Mouse (Mus musculus) CH12.LX (cell line): ENCODE measurements around the gene Psmg4. TPM values are rescaled to one million over a fixed set of nuclear protein-coding genes. Genes with fewer than 3 reads are reported as not detected.

ENCODE experiments used
- DNase-seq: peaks from one replicate; pipeline ENCODE4 v3.0.0-alpha.2; 2013; ENCODE audit errors: extremely low read depth
- H3K27ac ChIP-seq: 2 replicates; pipeline ENCODE4 v1.5.1; 2012; ENCODE audit warnings: low read depth, mild to moderate bottlenecking, control low read depth, moderate library complexity; ENCODE audit not compliant: insufficient read depth
- H3K27me3 ChIP-seq: replicated peaks from 2 replicates; pipeline ENCODE3; 2012; ENCODE audit warnings: inconsistent platforms
- H3K36me3 ChIP-seq, 2 experiments: replicated peaks in 1 of 2; 2 replicates each; pipeline versions ENCODE3 to v1.6.1; 2012; ENCODE audit warnings: inconsistent platforms in 1 of 2, low read length in 1 of 2, mild to moderate bottlenecking in 1 of 2, mixed read lengths in 1 of 2, moderate library complexity in 1 of 2; ENCODE audit not compliant: control insufficient read depth in 1 of 2, insufficient read depth in 1 of 2
- H3K4me1 ChIP-seq, 2 experiments: 2 replicates each; pipeline ENCODE4 v1.6.1; 2012; ENCODE audit warnings: inconsistent platforms in 1 of 2, moderate library complexity in 1 of 2; ENCODE audit not compliant: insufficient read depth in 2 of 2, control insufficient read depth in 1 of 2
- H3K4me2 ChIP-seq: 2 replicates; pipeline ENCODE4 v1.6.1; 2012; ENCODE audit warnings: low read depth, mild to moderate bottlenecking, control low read depth; ENCODE audit not compliant: poor library complexity, insufficient read depth, severe bottlenecking
- H3K4me3 ChIP-seq, 3 experiments: fragments of 150-350 bp in 1 of 3; sonication (generic) in 1 of 3; replicated peaks in 1 of 3; 2 replicates each; pipeline versions ENCODE3 to v1.5.1; 2011 to 2012; ENCODE audit warnings: low read depth in 2 of 3, low read length in 2 of 3, mild to moderate bottlenecking in 2 of 3, moderate library complexity in 2 of 3, control low read depth in 1 of 3, improper control_type of control experiment in 1 of 3, inconsistent platforms in 1 of 3, mixed read lengths in 1 of 3; ENCODE audit not compliant: poor library complexity in 1 of 3
- H3K79me2 ChIP-seq: replicated peaks from 2 replicates; pipeline ENCODE4 v1.6.1; 2012; ENCODE audit warnings: mild to moderate bottlenecking, moderate library complexity; ENCODE audit not compliant: control insufficient read depth, poor library complexity, insufficient read depth, severe bottlenecking; ENCODE audit errors: extremely low read depth
- H3K9ac ChIP-seq: 2 replicates; pipeline ENCODE4 v1.6.1; 2012; ENCODE audit warnings: low read depth, mild to moderate bottlenecking, control low read depth, moderate library complexity; ENCODE audit not compliant: insufficient read depth
- H3K9me3 ChIP-seq: replicated peaks from 2 replicates; pipeline ENCODE3; 2012; ENCODE audit warnings: low read length, inconsistent platforms, mixed read lengths
- BHLHE40 ChIP-seq: IDR thresholded peaks from 2 replicates; pipeline ENCODE4 v1.6.1; 2011; ENCODE audit warnings: mild to moderate bottlenecking, low read depth, low read length, improper control_type of control experiment
- CHD1 ChIP-seq: IDR thresholded peaks from 2 replicates; pipeline ENCODE4 v1.6.1; 2012; ENCODE audit warnings: low read depth, low read length, improper control_type of control experiment, inconsistent platforms
- CHD2 ChIP-seq: IDR thresholded peaks from 2 replicates; pipeline ENCODE4 v1.6.1; 2011; ENCODE audit warnings: low read length, improper control_type of control experiment
- CTCF ChIP-seq, 2 experiments: IDR thresholded peaks in 1 of 2; conservative IDR thresholded peaks in 1 of 2; 2 replicates each; pipeline ENCODE4 v1.5.1; 2011 to 2012; ENCODE audit warnings: low read depth in 2 of 2, low read length in 2 of 2, improper control_type of control experiment in 1 of 2, inconsistent platforms in 1 of 2, mild to moderate bottlenecking in 1 of 2, moderate library complexity in 1 of 2
- E2F4 ChIP-seq: IDR thresholded peaks from 2 replicates; pipeline ENCODE4 v1.6.1; 2011; ENCODE audit warnings: low read depth, low read length, improper control_type of control experiment; ENCODE audit not compliant: insufficient replicate concordance
- EP300 ChIP-seq: IDR thresholded peaks from 2 replicates; pipeline ENCODE4 v1.6.1; 2011; ENCODE audit warnings: low read length, improper control_type of control experiment
- HCFC1 ChIP-seq: IDR thresholded peaks from 2 replicates; pipeline ENCODE4 v1.6.1; 2012; ENCODE audit warnings: low read depth, mild to moderate bottlenecking, inconsistent platforms, low read length, improper control_type of control experiment
- JUN ChIP-seq: IDR thresholded peaks from 2 replicates; pipeline ENCODE4 v1.6.1; 2011; ENCODE audit warnings: low read depth, mild to moderate bottlenecking, low read length, improper control_type of control experiment, moderate library complexity; ENCODE audit not compliant: insufficient read depth
- JUND ChIP-seq: conservative IDR thresholded peaks from 2 replicates; pipeline ENCODE4 v1.6.1; 2011; ENCODE audit warnings: low read depth, low read length, improper control_type of control experiment
- MAFK ChIP-seq: IDR thresholded peaks from 2 replicates; pipeline ENCODE4 v1.6.1; 2011; ENCODE audit warnings: low read length, improper control_type of control experiment; ENCODE audit not compliant: insufficient replicate concordance
- MAZ ChIP-seq: IDR thresholded peaks from 2 replicates; pipeline ENCODE4 v1.6.1; 2012; ENCODE audit warnings: low read depth, mild to moderate bottlenecking, inconsistent platforms, low read length, improper control_type of control experiment, moderate library complexity
- POLR2A ChIP-seq: IDR thresholded peaks from 2 replicates; pipeline ENCODE4 v1.6.1; 2011; ENCODE audit warnings: low read depth, mild to moderate bottlenecking, improper control_type of control experiment, low read length
- POLR2AphosphoS2 ChIP-seq: IDR thresholded peaks from 2 replicates; pipeline ENCODE4 v1.6.1; 2011; ENCODE audit warnings: low read depth, low read length, improper control_type of control experiment
- RAD21 ChIP-seq: IDR thresholded peaks from 2 replicates; pipeline ENCODE4 v1.6.1; 2011; ENCODE audit warnings: low read depth, mild to moderate bottlenecking, low read length, improper control_type of control experiment, moderate library complexity
- RCOR1 ChIP-seq: conservative IDR thresholded peaks from 2 replicates; pipeline ENCODE4 v1.6.1; 2012; ENCODE audit warnings: low read depth, mild to moderate bottlenecking, inconsistent platforms, low read length, improper control_type of control experiment
- TCF12 ChIP-seq: IDR thresholded peaks from 2 replicates; pipeline ENCODE4 v1.6.1; 2014; ENCODE audit warnings: low read depth, mild to moderate bottlenecking, inconsistent platforms, low read length, improper control_type of control experiment
- USF1 ChIP-seq: IDR thresholded peaks from 2 replicates; pipeline ENCODE4 v1.6.1; 2014; ENCODE audit warnings: low read depth, mild to moderate bottlenecking, inconsistent platforms, low read length, improper control_type of control experiment
- USF2 ChIP-seq: conservative IDR thresholded peaks from 2 replicates; pipeline ENCODE4 v1.6.1; 2011; ENCODE audit warnings: low read depth, low read length, improper control_type of control experiment
- ZKSCAN1 ChIP-seq: IDR thresholded peaks from 2 replicates; pipeline ENCODE4 v1.6.1; 2012; ENCODE audit warnings: low read depth, inconsistent platforms, low read length, improper control_type of control experiment, borderline replicate concordance
- ZMIZ1 ChIP-seq: IDR thresholded peaks from 2 replicates; pipeline ENCODE4 v1.6.1; 2012; ENCODE audit warnings: low read depth, mild to moderate bottlenecking, inconsistent platforms, low read length, improper control_type of control experiment
- dilution Hi-C: fragments of 300-500 bp; cut with MboI; formaldehyde crosslinking; loops from 2 replicates; pipeline ENCODE4 v1.14.3; 2020; ENCODE audit warnings: low sequenced_read_pairs; ENCODE audit not compliant: extremely low pct_unique_long_range_greater_than_20kb, extremely low pct_ligation_motif_present
- in situ Hi-C: fragments of 300-500 bp; cut with MboI; formaldehyde crosslinking; loops from 3 replicates; pipeline ENCODE4 v1.14.3; 2019; ENCODE audit warnings: low sequenced_read_pairs, low pct_ligation_motif_present, low pct_unique_long_range_greater_than_20kb, mixed read lengths
- polyA plus RNA-seq: library from polyadenylated mRNA; unstranded; fragments of >175 nt; gene quantifications from 2 replicates; pipeline ENCODE4 v1.2.1, GENCODE M21; 2012; ENCODE audit warnings: low read depth; ENCODE audit not compliant: insufficient read length
- total RNA-seq, 2 experiments: library from RNA; depleted of rRNA; stranded (reverse); fragments of 300-350 nt in 1 of 2; fragments of >200 nt in 1 of 2; gene quantifications; 2 replicates each; pipeline ENCODE4 v1.2.3; 2012 to 2014

Gene Psmg4
- total and polyA plus RNA-seq, 3 experiments = 120 to 234 (median 194) TPM

DNA sequence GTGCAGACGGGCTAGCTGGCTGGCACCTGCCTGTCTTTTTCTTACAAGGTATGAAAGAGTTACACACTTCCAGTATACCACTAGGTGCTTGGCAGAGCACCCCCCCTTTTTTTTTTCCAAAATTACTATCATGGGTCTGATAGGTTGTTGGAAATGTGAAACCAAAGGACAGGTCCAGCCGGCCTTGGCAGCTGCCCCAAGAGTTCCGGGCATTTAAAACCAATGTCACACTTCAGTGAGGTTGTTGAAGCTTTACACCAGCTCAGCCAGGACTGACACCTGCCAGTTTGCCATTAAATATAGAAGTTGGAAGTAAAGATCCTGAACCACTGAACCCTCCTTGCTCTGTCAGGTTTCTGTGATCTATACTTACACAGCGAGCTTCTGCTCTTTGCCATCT, 37.1 kb upstream of the Psmg4 start:
- TF ChIP-seq ZKSCAN1 = no peak
- no peak for TF ChIP-seq USF1
- no peak for TF ChIP-seq RAD21
- TF ChIP-seq USF2 = no peak
- no peak for TF ChIP-seq E2F4
- no peak for TF ChIP-seq POLR2A
- no peak for TF ChIP-seq CTCF (conservative IDR thresholded peaks at IDR 0.05 in 1 of 2, IDR thresholded peaks at IDR 0.05 in 1 of 2; ENCODE audit: low read depth in 2 of 2, low read length in 2 of 2)
- no peak for TF ChIP-seq CHD1
- TF ChIP-seq POLR2AphosphoS2 = no peak
- no peak for TF ChIP-seq BHLHE40
- no peak for TF ChIP-seq RCOR1
- peaks cover 0 to 26% of the 10 kb centered on the region in 2 experiments for H3K36me3 ChIP-seq
- H3K27ac ChIP-seq = no peak overlapping the region
- no peak overlapping the region for H3K4me2 ChIP-seq
- dilution Hi-C loops = no loop called here
- H3K4me1 ChIP-seq = peaks cover 7 to 17% of the 10 kb centered on the region in 2 experiments; a peak in 3 of 4 replicates
- H3K9ac ChIP-seq = no peak overlapping the region
- in situ Hi-C loops = no loop called here
- no peaks in the 10 kb centered on the region for H3K27me3 ChIP-seq
- no peaks in the 10 kb centered on the region for H3K9me3 ChIP-seq
- H3K4me3 ChIP-seq = no peak overlapping the region
- DNase-seq = no peak
- H3K79me2 ChIP-seq = peaks cover 3% of the 10 kb centered on the region; the same call in 1 of the 2 replicates

GRCm38 (mm10) chr13:34128276-34129114, 34.3 kb upstream of the Psmg4 start:
- no peaks in the 10 kb centered on the region for H3K27me3 ChIP-seq
- H3K4me3 ChIP-seq = no peak overlapping the region

More at GRCm38 (mm10) chr13:34128276-34129114, 34.3 kb upstream of the Psmg4 start:
- Histone ChIP-seq H3K36me3 (peaks cover 0 to 26% of the 10 kb centered on the region in 2 experiments), H3K27ac (no peak overlapping the region), H3K79me2 (peaks cover 3% of the 10 kb centered on the region; the same call in 1 of the 2 replicates), H3K4me2 (no peak overlapping the region), H3K9ac (no peak overlapping the region), H3K9me3 (no peaks in the 10 kb centered on the region), H3K4me1 (peaks cover 11 to 28% of the 10 kb centered on the region in 2 experiments)
- in situ Hi-C loops (no loop called here), dilution Hi-C loops (no loop called here)
- DNase-seq = no peak
- TF ChIP-seq EP300 (no peak), JUN (no peak), JUND (no peak), BHLHE40 (no peak), USF2 (no peak), POLR2A (no peak), TCF12 (no peak), CHD2 (no peak), ZMIZ1 (no peak), MAFK (no peak), POLR2AphosphoS2 (no peak), CTCF (conservative IDR thresholded peaks at IDR 0.05 in 1 of 2, IDR thresholded peaks at IDR 0.05 in 1 of 2; ENCODE audit: low read depth in 2 of 2, low read length in 2 of 2) (no peak), MAZ (no peak), RAD21 (no peak), HCFC1 (no peak)
